Mouse (Mus musculus) hindbrain, embryonic 14.5 days (tissue): ENCODE results near the gene Retnla. TPM values are rescaled to one million over a fixed set of nuclear protein-coding genes. Genes with fewer than 3 reads are reported as not detected.
"Not testable (repeated sequence)": the region's sequence is repeated elsewhere in the genome, so short reads cannot be mapped to it uniquely, and the experiment has no call there.

Experiments
- ATAC-seq: fragments of 200-750 bp; cut with Nextera tagmentation; 2 replicates; pipeline ENCODE4 v1.8.0; 2017; ENCODE audit warnings: moderate number of reproducible peaks, mild to moderate bottlenecking, moderate TSS enrichment, moderate library complexity; ENCODE audit not compliant: low FRiP score
- DNase-seq: peaks from one replicate; pipeline ENCODE4 v3.0.0-alpha.2; 2015; ENCODE audit warnings: low spot score
- H3K27ac ChIP-seq: fragments of 300-500 bp; sonication (generic); 2 replicates; pipeline ENCODE4 v1.5.1; 2014; ENCODE audit warnings: mild to moderate bottlenecking, moderate library complexity
- H3K27me3 ChIP-seq: fragments of 300-500 bp; sonication (generic); 2 replicates; pipeline ENCODE4 v1.6.1; 2014; ENCODE audit warnings: mild to moderate bottlenecking, low read length, mixed read lengths; ENCODE audit not compliant: control insufficient read depth, insufficient read depth
- H3K36me3 ChIP-seq: fragments of 300-500 bp; sonication (generic); replicated peaks from 2 replicates; pipeline ENCODE4 v1.6.1; 2014; ENCODE audit not compliant: control insufficient read depth, insufficient read depth
- H3K4me1 ChIP-seq: fragments of 300-500 bp; sonication (generic); replicated peaks from 2 replicates; pipeline ENCODE4 v1.6.1; 2014; ENCODE audit warnings: antibody characterized with exemption, low read length, mixed read lengths; ENCODE audit not compliant: control insufficient read depth, insufficient read depth
- H3K4me2 ChIP-seq: fragments of 300-500 bp; sonication (generic); replicated peaks from 2 replicates; pipeline ENCODE4 v1.6.1; 2014; ENCODE audit warnings: mild to moderate bottlenecking, moderate library complexity
- H3K4me3 ChIP-seq: fragments of 300-500 bp; sonication (generic); replicated peaks from 2 replicates; pipeline ENCODE4 v1.5.1; 2014; ENCODE audit warnings: mild to moderate bottlenecking, low read length
- H3K9ac ChIP-seq: fragments of 300-500 bp; sonication (generic); 2 replicates; pipeline ENCODE4 v1.6.1; 2014
- H3K9me3 ChIP-seq: fragments of 300-500 bp; sonication (generic); 2 replicates; pipeline ENCODE4 v1.6.1; 2016; ENCODE audit warnings: low read length; ENCODE audit not compliant: control insufficient read depth
- WGBS: fragments of 180-500 bp; shearing (Covaris S2); extraction: QIAGEN DNeasy Blood & Tissue Kit; methylation state at CpG from one replicate; pipeline ENCODE4 v1.1.7; 2014; 5-methylcytosine and 5-hydroxymethylcytosine counted together
- polyA plus RNA-seq: library from polyadenylated mRNA; unstranded; fragments of >200 nt; fragmentation: Nextera tagmentation; extraction: Ambion mirVana; gene quantifications from 2 replicates; pipeline ENCODE4 v1.2.1, GENCODE M21; 2014

Gene Retnla
- polyA plus RNA-seq, 1 experiment from 2014 or later: not detected

DNA sequence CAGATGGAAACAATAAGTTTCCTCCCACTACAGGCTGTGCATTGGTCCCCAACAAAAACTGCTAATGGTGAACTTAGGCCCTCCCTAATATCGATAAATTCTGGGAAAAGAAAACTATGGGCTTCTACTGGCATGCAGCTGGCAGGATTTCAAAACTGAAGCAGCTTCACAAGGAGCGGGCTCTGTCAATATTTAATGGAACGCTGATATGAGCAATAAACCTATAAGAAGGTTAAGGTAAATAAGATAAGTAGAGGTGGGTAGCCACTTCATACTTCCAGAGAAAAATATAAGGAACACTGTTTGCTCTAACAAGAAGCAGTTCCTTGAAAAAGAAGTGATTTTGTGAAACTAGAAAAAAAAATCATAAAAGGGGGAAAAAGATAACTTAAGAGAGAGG is 15.9 kb upstream of the Retnla start:
- 88% methylated on average over 3 of the region's 3 CpGs for WGBS
- DNase-seq (no peak), ATAC-seq (no peak)

DNA sequence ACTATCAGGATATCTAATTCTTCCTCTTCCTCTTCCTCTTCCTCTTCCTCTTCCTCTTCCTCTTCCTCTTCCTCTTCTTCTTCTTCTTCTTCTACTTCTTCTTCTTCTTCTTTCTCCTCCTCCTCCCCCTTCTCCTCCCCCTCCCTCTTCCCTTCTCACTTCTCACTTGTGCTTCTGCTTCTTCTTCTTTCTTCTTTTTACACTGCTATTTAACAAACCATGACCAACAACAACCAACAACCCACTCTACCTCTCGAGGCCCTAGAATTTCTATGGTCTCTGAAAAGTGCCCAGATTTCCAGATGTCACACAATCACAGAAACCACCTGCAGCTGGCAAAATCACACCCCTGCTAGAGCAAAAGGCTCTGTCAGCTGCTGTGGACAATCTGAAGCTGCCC is 14.7 kb upstream of the Retnla start:
- 71% methylated on average over 1 of the region's 1 CpGs for WGBS
- Histone ChIP-seq H3K27me3 (no peaks in the 10 kb centered on the region), H3K9ac (no peak overlapping the region), H3K4me3 (no peak overlapping the region), H3K4me1 (no peaks in the 10 kb centered on the region), H3K9me3 (no peaks in the 10 kb centered on the region), H3K36me3 (no peaks in the 10 kb centered on the region), H3K27ac (no peak overlapping the region), H3K4me2 (no peak overlapping the region)
- no peak for DNase-seq
- ATAC-seq: no peak

More for the DNA sequence above, 15.9 kb upstream of the Retnla start:
- Histone ChIP-seq H3K9me3 (no peaks in the 10 kb centered on the region), H3K27me3 (no peaks in the 10 kb centered on the region), H3K4me1 (no peaks in the 10 kb centered on the region), H3K4me3 (no peak overlapping the region), H3K36me3 (no peaks in the 10 kb centered on the region), H3K4me2 (no peak overlapping the region), H3K27ac (no peak overlapping the region), H3K9ac (no peak overlapping the region)

DNA sequence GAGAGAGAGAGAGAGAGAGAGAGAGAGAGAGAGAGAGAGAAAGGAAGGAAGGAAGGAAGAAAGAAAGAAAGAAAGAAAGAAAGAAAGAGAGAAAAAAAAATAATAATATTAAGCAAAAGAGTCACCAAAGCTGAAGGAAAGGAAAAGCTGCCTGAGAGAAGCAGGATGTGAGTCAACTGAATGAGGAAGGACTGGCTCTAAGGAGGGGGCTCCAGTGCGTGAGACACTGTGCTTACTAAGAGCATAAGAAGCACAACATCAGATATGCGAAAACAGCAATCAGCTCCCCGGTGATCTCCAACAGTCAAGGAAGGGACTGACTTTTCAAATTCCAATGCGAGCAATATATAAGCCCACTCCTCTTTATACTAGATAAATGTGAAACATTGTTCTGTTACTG is 13.3 kb upstream of the Retnla start:
- Histone ChIP-seq H3K4me1 (no peaks in the 10 kb centered on the region), H3K9ac (no peak overlapping the region), H3K36me3 (no peaks in the 10 kb centered on the region), H3K9me3 (no peaks in the 10 kb centered on the region), H3K27me3 (no peaks in the 10 kb centered on the region), H3K27ac (no peak overlapping the region), H3K4me3 (no peak overlapping the region), H3K4me2 (no peak overlapping the region)
- ATAC-seq (no peak), DNase-seq (no peak)
- WGBS: 86% methylated on average over 4 of the region's 4 CpGs

DNA sequence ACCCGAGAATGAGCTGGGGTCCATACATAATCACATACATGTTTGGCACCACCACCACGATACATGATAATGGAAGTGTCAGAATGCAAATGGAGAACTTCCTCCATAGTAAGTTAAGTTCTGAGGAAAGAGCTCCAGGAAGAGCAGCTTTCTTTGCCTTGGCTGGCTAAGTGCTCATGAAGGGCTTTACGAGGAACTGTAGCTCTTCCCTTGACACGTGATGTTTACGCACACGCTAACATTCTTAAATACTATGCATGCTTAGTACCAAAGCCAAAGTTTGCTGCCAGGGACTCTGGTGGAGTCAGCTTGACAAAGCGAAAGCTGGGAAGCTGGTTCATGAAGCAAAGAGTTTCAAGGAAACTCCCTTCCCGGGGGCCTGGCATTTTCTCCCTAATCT is 10.3 kb upstream of the Retnla start:
- H3K9ac ChIP-seq: no peak overlapping the region
- H3K27me3 ChIP-seq: no peaks in the 10 kb centered on the region
- WGBS: 90% methylated on average over 7 of the region's 8 CpGs
- DNase-seq (no peak), ATAC-seq (no peak)
- no peaks in the 10 kb centered on the region for H3K36me3 ChIP-seq
- no peak overlapping the region for H3K4me3 ChIP-seq
- H3K27ac ChIP-seq: no peak overlapping the region
- 0 out of 2 replicates have a peak, but pooled peaks cover 4% of the 10 kb centered on the region for H3K9me3 ChIP-seq
- H3K4me2 ChIP-seq: no peak overlapping the region
- H3K4me1 ChIP-seq: no peaks in the 10 kb centered on the region

DNA sequence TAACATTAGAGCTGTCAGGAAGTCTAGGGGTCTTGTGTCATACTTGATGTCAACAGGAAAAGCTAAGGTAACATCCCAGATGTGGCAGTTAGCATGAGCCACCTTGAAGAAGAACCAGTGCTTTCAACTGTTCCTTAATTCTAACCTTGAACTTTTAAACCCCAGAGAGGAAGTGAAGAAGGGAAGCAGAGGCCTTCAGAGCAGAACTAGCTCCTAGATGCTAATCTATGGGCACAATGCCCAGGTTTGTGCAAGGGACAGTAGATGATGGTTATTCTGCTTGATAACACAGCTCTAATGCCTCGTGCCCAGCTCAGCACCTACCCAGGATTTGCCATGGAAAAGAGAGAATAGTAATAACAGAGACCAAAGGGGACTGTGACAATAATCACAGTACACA is 8.7 kb upstream of the Retnla start:
- H3K4me1 ChIP-seq, H3K4me2 ChIP-seq, H3K4me3 ChIP-seq, H3K9ac ChIP-seq, ATAC-seq, H3K27me3 ChIP-seq, H3K36me3 ChIP-seq, DNase-seq, H3K27ac ChIP-seq, H3K9me3 ChIP-seq: not testable (repeated sequence)
- 60% methylated on average over 1 of the region's 1 CpGs for WGBS

DNA sequence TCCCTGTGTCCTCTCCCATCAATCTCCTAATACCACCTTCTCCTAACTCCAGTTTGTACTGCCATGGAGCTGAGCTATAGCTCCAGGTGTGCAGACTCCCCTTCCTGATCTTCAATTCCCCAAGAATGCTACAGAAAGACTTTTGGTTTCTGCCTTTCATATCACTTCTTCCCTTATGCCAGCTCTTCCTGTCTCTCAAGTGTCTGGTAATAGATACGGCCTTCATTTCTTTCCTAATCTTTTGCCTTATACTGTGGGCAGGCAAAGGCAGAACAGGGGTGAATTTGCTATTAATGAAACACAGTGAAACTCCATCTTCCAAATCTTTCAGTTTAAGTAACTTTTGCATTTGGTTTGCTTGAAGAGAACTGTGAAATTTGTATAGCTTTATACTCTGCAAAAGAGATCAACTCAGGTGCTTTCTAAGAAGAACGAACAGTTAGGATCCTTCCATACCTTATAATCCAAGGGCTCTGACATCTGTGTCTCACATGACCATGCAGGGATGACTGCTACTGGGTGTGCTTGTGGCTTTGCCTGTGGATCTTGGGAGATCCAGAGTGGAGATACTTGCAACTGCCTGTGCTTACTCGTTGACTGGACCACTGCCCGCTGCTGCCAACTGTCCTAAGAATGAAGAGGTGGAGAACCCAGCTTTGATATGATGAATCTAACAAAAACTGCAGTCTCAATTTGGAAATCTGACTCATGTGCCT is 1.5 kb downstream of the Retnla start:
- Histone ChIP-seq H3K4me1 (no peaks in the 10 kb centered on the region), H3K9me3 (no peaks in the 10 kb centered on the region), H3K27ac (no peak overlapping the region), H3K27me3 (no peaks in the 10 kb centered on the region), H3K9ac (no peak overlapping the region), H3K4me3 (no peak overlapping the region), H3K4me2 (no peak overlapping the region), H3K36me3 (no peaks in the 10 kb centered on the region)
- ATAC-seq: no peak
- 91% methylated on average over 4 of the region's 4 CpGs for WGBS
- no peak for DNase-seq

DNA sequence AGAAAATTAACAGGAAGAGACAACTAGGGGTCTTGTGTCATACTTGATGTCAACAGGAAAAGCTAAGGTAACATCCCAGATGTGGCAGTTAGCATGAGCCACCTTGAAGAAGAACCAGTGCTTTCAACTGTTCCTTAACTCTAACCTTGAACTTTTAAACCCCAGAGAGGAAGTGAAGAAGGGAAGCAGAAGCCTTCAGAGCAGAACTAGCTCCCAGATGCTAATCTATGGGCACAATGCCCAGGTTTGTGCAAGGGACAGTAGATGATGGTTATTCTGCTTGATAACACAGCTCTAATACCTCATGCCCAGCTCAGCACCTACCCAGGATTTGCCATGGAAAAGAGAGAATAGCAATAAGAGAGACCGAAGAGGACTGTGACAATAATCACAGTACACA is 22.7 kb downstream of the Retnla start:
- not testable (repeated sequence) for H3K27ac ChIP-seq, H3K4me3 ChIP-seq, H3K4me2 ChIP-seq, H3K4me1 ChIP-seq, DNase-seq, H3K9me3 ChIP-seq, H3K36me3 ChIP-seq, H3K27me3 ChIP-seq, ATAC-seq, H3K9ac ChIP-seq
- WGBS: 94% methylated on average over 1 of the region's 1 CpGs

DNA sequence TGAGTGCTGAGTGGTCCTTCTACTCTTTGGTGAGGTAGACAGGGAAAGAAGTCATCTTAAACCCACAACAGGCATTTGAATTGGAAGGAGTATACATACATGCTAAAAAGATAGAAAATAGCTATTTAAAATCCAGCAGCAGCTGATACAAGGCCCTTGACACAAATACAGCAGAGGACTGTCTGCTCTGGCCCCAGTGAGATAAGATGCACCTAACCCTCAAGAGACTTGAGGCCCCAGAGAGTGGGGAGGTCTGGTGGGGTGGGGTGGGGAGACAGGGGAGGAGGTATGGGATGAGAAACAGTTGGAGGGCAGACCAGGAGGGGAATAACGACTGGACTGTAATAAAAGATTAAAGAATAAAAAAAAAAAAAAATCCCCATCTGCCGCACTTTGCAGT is 25.3 kb downstream of the Retnla start:
- H3K4me3 ChIP-seq: no peak overlapping the region
- no peaks in the 10 kb centered on the region for H3K9me3 ChIP-seq
- H3K9ac ChIP-seq: no peak overlapping the region
- no peaks in the 10 kb centered on the region for H3K36me3 ChIP-seq
- no peak overlapping the region for H3K4me2 ChIP-seq
- DNase-seq (no peak), ATAC-seq (no peak)
- H3K27me3 ChIP-seq: no peaks in the 10 kb centered on the region
- H3K4me1 ChIP-seq: no peaks in the 10 kb centered on the region
- no peak overlapping the region for H3K27ac ChIP-seq
- 80% methylated on average over 2 of the region's 2 CpGs for WGBS

DNA sequence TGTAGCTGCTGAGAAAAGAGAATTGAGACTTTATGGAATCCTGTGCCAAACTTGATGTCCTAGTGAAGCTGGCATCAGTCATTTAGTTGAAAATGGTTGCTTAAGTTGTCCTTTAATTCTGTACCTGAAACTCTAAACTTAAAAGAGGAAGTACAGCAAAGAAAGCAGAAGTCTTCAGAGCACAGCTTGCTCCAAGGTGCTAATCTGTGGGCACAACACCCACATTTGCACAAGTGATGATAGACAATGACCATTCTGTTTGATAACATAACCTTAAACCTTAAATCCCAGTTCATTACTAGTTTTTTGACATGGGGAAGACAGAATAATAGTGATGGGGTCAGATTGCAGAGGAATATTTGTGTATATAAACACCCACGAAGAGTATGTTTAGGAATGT is 26.3 kb downstream of the Retnla start:
- Histone ChIP-seq H3K4me1 (no peaks in the 10 kb centered on the region), H3K4me2 (no peak overlapping the region), H3K4me3 (no peak overlapping the region), H3K27ac (no peak overlapping the region), H3K9me3 (no peaks in the 10 kb centered on the region), H3K36me3 (no peaks in the 10 kb centered on the region), H3K27me3 (no peaks in the 10 kb centered on the region), H3K9ac (no peak overlapping the region)
- ATAC-seq (no peak), DNase-seq (no peak)
- WGBS: 84% methylated on average over 1 of the region's 1 CpGs

DNA sequence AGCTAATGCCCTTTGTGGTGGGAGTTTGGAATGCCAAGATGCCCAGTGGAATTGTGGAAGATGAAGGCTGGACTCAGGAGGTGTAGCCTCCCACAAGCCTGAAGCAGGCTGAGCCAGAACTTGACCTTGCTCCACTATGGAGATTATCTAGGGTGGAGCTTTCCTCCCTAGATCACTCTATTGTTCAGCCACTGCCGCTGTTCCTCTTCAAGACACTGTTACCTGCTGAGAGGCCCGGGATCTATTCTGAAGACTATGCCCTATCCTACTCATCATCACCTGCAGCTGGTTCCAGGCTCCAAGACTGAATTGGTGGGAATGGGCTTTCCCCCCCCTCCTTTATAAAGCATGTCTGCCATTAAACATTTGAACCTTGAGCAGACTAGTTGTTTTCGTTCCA is 27.3 kb downstream of the Retnla start:
- Histone ChIP-seq H3K9me3 (no peaks in the 10 kb centered on the region), H3K27me3 (no peaks in the 10 kb centered on the region), H3K4me3 (no peak overlapping the region), H3K4me2 (no peak overlapping the region), H3K27ac (no peak overlapping the region), H3K36me3 (no peaks in the 10 kb centered on the region), H3K4me1 (no peaks in the 10 kb centered on the region), H3K9ac (no peak overlapping the region)
- no peak for ATAC-seq
- DNase-seq: no peak
- WGBS: 71% methylated on average over 3 of the region's 3 CpGs
